Mouse (Mus musculus) neural tube, embryonic 14.5 days (tissue): ENCODE data around the gene Farp1. TPM values are rescaled to one million over a fixed set of nuclear protein-coding genes. Genes with fewer than 3 reads are reported as not detected.

Experiments used
- ATAC-seq: fragments of 200-750 bp; cut with Nextera tagmentation; 2 replicates; pipeline ENCODE4 v1.8.0; 2017; ENCODE audit warnings: low read depth, mild to moderate bottlenecking, moderate TSS enrichment, moderate library complexity
- H3K27ac ChIP-seq: fragments of 300-500 bp; sonication (generic); 2 replicates; pipeline ENCODE4 v1.5.1; 2014; ENCODE audit warnings: low read depth, mild to moderate bottlenecking, control low read depth, low read length, moderate library complexity, mixed read lengths
- H3K27me3 ChIP-seq: fragments of 300-500 bp; sonication (generic); 2 replicates; pipeline ENCODE4 v1.6.1; 2014; ENCODE audit warnings: low read length; ENCODE audit not compliant: control insufficient read depth, insufficient read depth
- H3K36me3 ChIP-seq: fragments of 300-500 bp; sonication (generic); 2 replicates; pipeline ENCODE4 v1.6.1; 2014; ENCODE audit warnings: low read length, mixed read lengths; ENCODE audit not compliant: control insufficient read depth, insufficient read depth
- H3K4me1 ChIP-seq: fragments of 300-500 bp; sonication (generic); 2 replicates; pipeline ENCODE4 v1.6.1; 2014; ENCODE audit warnings: low read length; ENCODE audit not compliant: control insufficient read depth, insufficient read depth
- H3K4me2 ChIP-seq: fragments of 300-500 bp; sonication (generic); 2 replicates; pipeline ENCODE4 v1.6.1; 2014; ENCODE audit warnings: mild to moderate bottlenecking, low read depth, low read length, control low read depth
- H3K4me3 ChIP-seq: fragments of 300-500 bp; sonication (generic); 2 replicates; pipeline ENCODE4 v1.5.1; 2014; ENCODE audit warnings: low read depth, low read length, control low read depth, mixed read lengths
- H3K9ac ChIP-seq: fragments of 300-500 bp; sonication (generic); replicated peaks from 2 replicates; pipeline ENCODE4 v1.6.1; 2014; ENCODE audit warnings: low read depth, mild to moderate bottlenecking, control low read depth, low read length, mixed read lengths
- H3K9me3 ChIP-seq: fragments of 300-500 bp; sonication (generic); 2 replicates; pipeline ENCODE4 v1.6.1; 2016; ENCODE audit warnings: low read length; ENCODE audit not compliant: control insufficient read depth
- WGBS: fragments of 180-500 bp; shearing (Covaris S2); extraction: QIAGEN DNeasy Blood & Tissue Kit; methylation state at CpG from one replicate; pipeline ENCODE4 v1.1.7; 2014; 5-methylcytosine and 5-hydroxymethylcytosine counted together
- polyA plus RNA-seq: library from polyadenylated mRNA; unstranded; fragments of >200 nt; fragmentation: Nextera tagmentation; extraction: Ambion mirVana; gene quantifications from 2 replicates; pipeline ENCODE4 v1.2.1, GENCODE M21; 2014

Farp1 gene
- polyA plus RNA-seq, 1 experiment from 2014 or later, result 34.9 TPM

GRCm38 (mm10) chr14:121239386-121239785 lies 204.4 kb downstream of the Farp1 start:
- ATAC-seq, result no peak
- no peaks in the 10 kb centered on the region for H3K4me1 ChIP-seq
- H3K9ac ChIP-seq, result no peak overlapping the region
- WGBS, result 87% methylated on average over 8 of the region's 8 CpGs
- H3K9me3 ChIP-seq, result no peaks in the 10 kb centered on the region
- no peaks in the 10 kb centered on the region for H3K27me3 ChIP-seq
- no peak overlapping the region for H3K4me3 ChIP-seq
- H3K27ac ChIP-seq, result no peak overlapping the region
- no peak overlapping the region for H3K4me2 ChIP-seq
- H3K36me3 ChIP-seq, result peaks cover 14% of the 10 kb centered on the region

GRCm38 (mm10) chr14:121244104-121244503 lies 209.1 kb downstream of the Farp1 start:
- Histone ChIP-seq H3K4me1 (no peaks in the 10 kb centered on the region), H3K27ac (no peak overlapping the region), H3K36me3 (peaks cover 10% of the 10 kb centered on the region), H3K4me3 (no peak overlapping the region), H3K4me2 (no peak overlapping the region), H3K9ac (no peak overlapping the region), H3K9me3 (no peaks in the 10 kb centered on the region), H3K27me3 (no peaks in the 10 kb centered on the region)
- ATAC-seq, result no peak
- 95% methylated on average over 15 of the region's 15 CpGs for WGBS

- Histone ChIP-seq H3K27ac (no peak overlapping the region), H3K9me3 (no peaks in the 10 kb centered on the region), H3K9ac (no peak overlapping the region), H3K27me3 (no peaks in the 10 kb centered on the region), H3K4me3 (no peak overlapping the region), H3K4me1 (no peaks in the 10 kb centered on the region), H3K4me2 (no peak overlapping the region), H3K36me3 (peaks cover 4% of the 10 kb centered on the region)
- 85% methylated on average over 14 of the region's 14 CpGs for WGBS
- no peak for ATAC-seq
Observed at GRCm38 (mm10) chr14:121246048-121246731, 211.2 kb downstream of the Farp1 start.

- no peak overlapping the region for H3K4me3 ChIP-seq
- no peak overlapping the region for H3K27ac ChIP-seq
- no peaks in the 10 kb centered on the region for H3K4me1 ChIP-seq
- no peaks in the 10 kb centered on the region for H3K9me3 ChIP-seq
- H3K9ac ChIP-seq, result no peak overlapping the region
- no peaks in the 10 kb centered on the region for H3K27me3 ChIP-seq
- no peak for ATAC-seq
- H3K36me3 ChIP-seq, result peaks cover 4% of the 10 kb centered on the region
- 56% methylated on average over 7 of the region's 7 CpGs for WGBS
- H3K4me2 ChIP-seq, result no peak overlapping the region
Observed at GRCm38 (mm10) chr14:121247287-121247686, 212.3 kb downstream of the Farp1 start.

GRCm38 (mm10) chr14:121248346-121248745 lies 213.3 kb downstream of the Farp1 start:
- ATAC-seq, result no peak
- 92% methylated on average over 5 of the region's 5 CpGs for WGBS
- H3K9ac ChIP-seq, result no peak overlapping the region

GRCm38 (mm10) chr14:121251099-121251498 lies 216.1 kb downstream of the Farp1 start:
- no peak for ATAC-seq
- H3K4me3 ChIP-seq, result no peak overlapping the region
- no peaks in the 10 kb centered on the region for H3K27me3 ChIP-seq
- no peaks in the 10 kb centered on the region for H3K9me3 ChIP-seq
- no peaks in the 10 kb centered on the region; the same call in none of the 2 replicates for H3K36me3 ChIP-seq
- no peak overlapping the region for H3K4me2 ChIP-seq
- H3K4me1 ChIP-seq, result no peaks in the 10 kb centered on the region
- no peak overlapping the region for H3K27ac ChIP-seq
- WGBS, result 84% methylated on average over 5 of the region's 5 CpGs
- H3K9ac ChIP-seq, result no peak overlapping the region

More at GRCm38 (mm10) chr14:121248346-121248745, 213.3 kb downstream of the Farp1 start:
- Histone ChIP-seq H3K9me3 (no peaks in the 10 kb centered on the region), H3K4me2 (no peak overlapping the region), H3K36me3 (peaks cover 4% of the 10 kb centered on the region), H3K4me3 (no peak overlapping the region), H3K4me1 (no peaks in the 10 kb centered on the region), H3K27me3 (no peaks in the 10 kb centered on the region), H3K27ac (0 out of 2 replicates have a peak overlapping the region, but pooled peaks have one; percentile 16)

GRCm38 (mm10) chr14:121251708-121252107 lies 216.7 kb downstream of the Farp1 start:
- WGBS, result 59% methylated on average over 4 of the region's 4 CpGs
- Histone ChIP-seq H3K9me3 (no peaks in the 10 kb centered on the region), H3K4me2 (no peak overlapping the region), H3K4me3 (no peak overlapping the region), H3K9ac (no peak overlapping the region), H3K36me3 (no peaks in the 10 kb centered on the region; the same call in none of the 2 replicates), H3K27ac (no peak overlapping the region), H3K27me3 (no peaks in the 10 kb centered on the region), H3K4me1 (no peaks in the 10 kb centered on the region)
- ATAC-seq, result no peak

- Histone ChIP-seq H3K9ac (no peak overlapping the region), H3K36me3 (no peaks in the 10 kb centered on the region; the same call in none of the 2 replicates), H3K27me3 (no peaks in the 10 kb centered on the region), H3K27ac (no peak overlapping the region), H3K4me3 (no peak overlapping the region), H3K9me3 (no peaks in the 10 kb centered on the region), H3K4me2 (no peak overlapping the region), H3K4me1 (no peaks in the 10 kb centered on the region)
- ATAC-seq, result no peak
- WGBS, result 90% methylated on average over 10 of the region's 10 CpGs
Observed at GRCm38 (mm10) chr14:121252542-121252941, 217.5 kb downstream of the Farp1 start.

GRCm38 (mm10) chr14:121254869-121255268 lies 219.9 kb downstream of the Farp1 start:
- WGBS, result 92% methylated on average over 10 of the region's 10 CpGs

More at GRCm38 (mm10) chr14:121254869-121255268, 219.9 kb downstream of the Farp1 start:
- no peak for ATAC-seq
- Histone ChIP-seq H3K9ac (no peak overlapping the region), H3K4me1 (no peaks in the 10 kb centered on the region), H3K27ac (no peak overlapping the region), H3K4me2 (no peak overlapping the region), H3K36me3 (no peaks in the 10 kb centered on the region; the same call in none of the 2 replicates), H3K4me3 (no peak overlapping the region), H3K9me3 (no peaks in the 10 kb centered on the region), H3K27me3 (no peaks in the 10 kb centered on the region)
